Mouse (Mus musculus): ENCODE data around the gene Ndufs4. TPM values are rescaled to one million over a fixed set of nuclear protein-coding genes. Genes with fewer than 3 reads are reported as not detected.
"Not testable (repeated sequence)": the region's sequence is repeated elsewhere in the genome, so short reads cannot be mapped to it uniquely, and the experiment has no call there.

The Ndufs4 gene
- total RNA-seq, 2 experiments from 2014 or later = 137 to 141 TPM

DNA sequence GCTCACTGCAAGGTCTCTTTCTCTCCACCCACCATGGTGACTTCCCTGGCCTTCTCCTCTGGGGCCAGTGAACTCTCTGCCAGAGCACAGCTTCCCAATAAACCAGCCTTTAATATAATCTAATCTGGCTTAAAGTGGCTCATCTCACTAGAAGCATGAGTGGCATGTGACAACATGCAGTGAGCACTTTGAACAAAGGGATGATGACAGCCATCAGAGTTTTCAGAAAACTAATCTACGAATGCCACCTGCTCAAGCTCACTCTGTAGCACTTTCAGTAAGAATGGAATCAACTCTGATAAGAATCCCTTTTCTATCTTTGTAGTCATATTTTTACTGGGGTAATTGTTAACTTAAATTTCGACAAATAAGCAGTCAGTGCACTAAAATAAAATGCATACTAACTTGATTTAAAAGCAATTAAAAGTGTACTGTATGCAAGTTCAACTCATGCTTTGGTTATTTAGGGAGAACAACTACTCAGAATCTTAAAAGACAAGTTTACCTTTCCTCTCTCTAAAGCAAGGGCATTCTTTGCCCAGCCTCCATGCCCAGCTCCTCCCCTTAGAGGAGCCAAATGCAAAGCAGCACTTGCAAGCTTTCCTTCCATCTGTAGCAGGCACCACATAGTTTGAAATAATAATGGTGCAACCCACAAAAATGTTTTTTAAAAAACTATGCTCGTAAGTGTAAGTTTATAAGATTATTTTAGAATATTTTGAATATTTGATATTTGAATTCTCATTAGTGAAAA lies 43.7 kb downstream of the Ndufs4 start:
- no peak for DNase-seq (ENCODE audit: low spot score in 2 of 2)

DNA sequence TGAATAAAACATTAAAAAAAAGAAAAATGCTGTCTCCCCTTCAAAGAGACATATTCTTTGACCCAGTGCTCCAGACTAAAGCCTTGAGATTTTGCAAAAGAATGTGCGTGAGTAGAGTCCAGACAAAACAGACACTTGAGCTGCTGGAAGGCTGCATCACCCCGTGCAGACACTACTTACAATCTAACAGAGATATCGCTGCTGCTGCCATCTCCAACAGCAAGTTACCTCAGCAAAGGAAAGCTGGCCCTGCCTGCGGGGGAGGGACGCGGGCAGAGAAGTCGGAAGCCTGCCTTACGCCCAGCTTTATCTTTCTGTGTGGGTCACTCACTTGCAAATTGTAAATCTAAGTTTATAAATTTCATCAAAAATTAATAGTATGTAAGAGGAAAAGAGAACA lies 45.1 kb downstream of the Ndufs4 start:
- no peak for DNase-seq (ENCODE audit: low spot score in 2 of 2)

DNA sequence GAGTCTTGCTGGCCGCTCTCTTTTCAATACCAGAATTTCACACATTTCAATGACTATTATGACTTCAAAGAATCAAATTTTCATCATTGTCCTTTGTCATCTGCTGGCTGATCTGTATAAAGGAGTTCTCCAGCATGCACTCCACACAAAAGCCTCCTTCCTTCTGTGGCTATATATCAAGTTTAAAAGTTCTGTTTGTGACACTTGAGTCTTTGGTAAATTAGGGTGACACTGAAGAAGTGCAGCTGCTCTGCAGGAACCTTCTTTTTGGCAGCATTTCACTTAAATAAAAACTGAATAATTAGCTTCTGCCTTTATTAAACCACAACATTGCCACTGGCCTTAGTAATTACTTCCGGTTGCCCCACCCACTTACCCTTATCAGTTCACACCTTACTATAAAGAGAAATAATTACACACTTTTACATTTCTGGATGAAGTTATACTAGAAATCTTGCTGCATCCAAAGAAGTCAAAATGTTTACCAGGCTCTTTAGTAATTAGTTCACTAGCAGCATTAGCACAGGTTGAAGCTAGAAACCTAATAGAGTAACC lies 68.1 kb downstream of the Ndufs4 start:
- DNase-seq (ENCODE audit: low spot score in 2 of 2) = no peak

DNA sequence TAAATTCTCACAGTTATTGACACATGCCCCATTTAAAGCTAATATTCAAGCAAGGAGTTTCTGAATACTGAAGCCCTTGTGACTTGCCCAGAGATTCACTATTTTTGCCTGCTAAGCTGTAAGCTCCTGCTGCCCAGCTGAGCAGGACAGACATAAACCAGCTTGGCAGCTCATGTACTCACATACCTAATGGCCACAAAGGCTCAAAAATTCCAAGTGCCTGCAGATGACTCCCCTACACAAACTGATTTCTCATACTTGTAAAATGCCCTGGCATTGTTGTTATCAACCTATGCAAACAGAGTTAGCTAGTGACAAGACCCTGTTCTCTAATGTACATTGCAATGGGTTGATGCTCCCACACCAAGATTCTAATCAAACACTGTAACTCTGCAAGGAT lies 68.9 kb downstream of the Ndufs4 start:
- DNase-seq (ENCODE audit: low spot score in 2 of 2) = no peak

DNA sequence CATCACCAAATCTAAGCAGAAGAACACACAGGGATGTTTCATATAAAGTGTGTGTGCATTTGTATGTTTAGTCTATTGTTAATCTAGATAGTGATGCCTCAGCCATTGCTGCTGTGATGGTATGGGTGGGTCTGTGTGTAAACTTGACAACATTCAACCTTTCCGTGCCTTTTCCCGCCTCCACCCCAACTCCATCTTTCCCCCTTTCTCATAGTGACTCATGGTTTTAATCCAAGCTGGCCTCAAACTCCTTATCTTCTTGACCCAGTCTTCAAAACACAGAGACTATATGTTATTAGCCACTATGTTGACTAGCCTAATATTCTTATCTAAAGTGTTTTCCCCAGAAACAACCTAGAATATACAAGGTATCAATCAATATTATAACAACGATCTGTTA lies 72.7 kb downstream of the Ndufs4 start:
- DNase-seq (ENCODE audit: low spot score in 2 of 2) = no peak

DNA sequence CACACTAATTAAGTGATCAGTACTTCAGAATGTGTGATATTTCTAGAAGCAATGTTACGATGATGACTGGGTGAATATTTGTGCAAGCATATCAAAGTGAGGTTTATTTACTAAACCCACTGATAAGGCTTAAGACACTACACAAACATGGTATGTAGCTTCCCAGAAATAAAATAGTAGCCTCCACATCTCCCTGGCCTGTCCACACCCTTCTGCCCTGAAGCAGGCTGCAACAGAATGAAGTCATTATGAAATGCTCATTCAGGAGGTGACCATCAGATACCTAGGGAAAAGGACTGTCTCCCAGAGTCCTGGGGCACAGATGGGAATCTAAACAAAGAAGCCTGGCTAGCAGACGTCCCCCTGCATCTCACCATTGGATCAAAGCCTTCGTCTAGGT lies 73.1 kb downstream of the Ndufs4 start:
- DNase-seq (ENCODE audit: low spot score in 2 of 2) = no peak

DNA sequence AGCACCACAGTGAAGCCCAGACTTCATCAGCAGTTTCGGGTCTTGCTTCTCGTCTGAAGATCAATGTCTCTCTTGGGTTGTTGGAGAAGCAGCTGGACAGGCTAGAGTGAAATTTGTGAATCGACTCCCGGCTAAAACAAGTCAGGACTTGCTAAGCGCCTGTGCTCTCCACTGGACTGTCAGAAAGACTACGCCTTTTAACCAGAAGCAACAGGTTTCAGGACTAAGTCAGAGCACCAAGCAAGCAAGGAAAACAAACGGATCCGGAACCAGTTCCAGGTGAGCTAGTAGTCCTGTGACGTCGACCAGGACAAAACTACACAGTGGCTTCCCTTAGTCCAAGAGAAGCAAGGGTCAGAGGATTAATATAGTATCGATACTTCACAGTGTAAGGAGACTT lies 77.5 kb downstream of the Ndufs4 start:
- no peak for DNase-seq (ENCODE audit: low spot score in 2 of 2)

DNA sequence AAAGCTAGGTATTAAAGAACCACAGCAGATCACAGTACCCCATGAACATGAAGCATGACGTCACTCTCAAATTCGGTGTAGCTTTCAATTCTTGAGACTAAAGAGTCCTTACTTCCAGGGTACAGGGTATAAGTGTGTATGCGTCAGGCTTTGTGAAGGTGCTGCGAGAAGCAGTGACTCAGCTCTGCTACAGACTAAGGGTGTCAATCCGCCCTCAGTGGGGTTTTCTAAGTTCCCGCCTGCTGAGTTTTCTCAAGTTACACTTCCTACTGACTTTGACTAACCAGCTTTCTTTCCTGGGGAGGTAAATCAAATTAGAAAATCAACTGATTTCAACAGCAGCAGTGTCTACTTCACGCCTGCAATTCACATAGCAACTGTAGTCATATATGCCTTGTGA lies 83.4 kb downstream of the Ndufs4 start:
- no peak for DNase-seq (ENCODE audit: low spot score in 2 of 2)

DNA sequence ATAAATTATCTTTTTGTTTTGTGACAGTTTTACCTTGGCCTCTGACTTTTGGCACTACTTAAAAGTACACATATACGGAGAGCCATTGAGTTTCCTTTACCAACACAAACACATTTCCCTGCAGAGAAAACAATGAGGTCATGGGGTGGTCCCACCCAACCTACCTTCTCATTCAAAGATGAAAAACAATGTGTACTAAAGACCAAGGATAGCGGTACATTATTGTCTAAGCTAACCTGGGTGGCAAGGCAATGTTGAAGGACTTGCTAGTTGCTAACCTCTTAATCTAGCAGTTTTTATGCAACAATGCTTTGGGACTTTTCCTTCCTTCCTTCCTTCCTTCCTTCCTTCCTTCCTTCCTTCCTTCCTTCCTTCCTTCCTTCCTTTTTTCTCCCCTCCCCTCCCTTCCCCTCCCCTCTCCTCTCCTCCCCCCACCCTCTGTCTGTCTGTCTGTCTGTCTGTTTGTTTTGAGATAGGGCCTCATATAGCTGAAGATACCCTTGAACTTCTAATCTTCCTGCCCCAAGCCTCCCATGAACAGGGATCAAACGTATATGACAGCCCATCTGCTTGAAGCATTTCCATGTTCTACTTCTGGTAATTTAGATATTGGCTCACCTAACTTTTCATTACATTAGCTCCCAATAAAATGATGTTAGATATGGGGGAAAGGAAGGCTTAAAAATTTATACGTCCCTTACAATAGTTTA lies 84.4 kb downstream of the Ndufs4 start:
- DNase-seq (ENCODE audit: low spot score in 2 of 2) = no peak

DNA sequence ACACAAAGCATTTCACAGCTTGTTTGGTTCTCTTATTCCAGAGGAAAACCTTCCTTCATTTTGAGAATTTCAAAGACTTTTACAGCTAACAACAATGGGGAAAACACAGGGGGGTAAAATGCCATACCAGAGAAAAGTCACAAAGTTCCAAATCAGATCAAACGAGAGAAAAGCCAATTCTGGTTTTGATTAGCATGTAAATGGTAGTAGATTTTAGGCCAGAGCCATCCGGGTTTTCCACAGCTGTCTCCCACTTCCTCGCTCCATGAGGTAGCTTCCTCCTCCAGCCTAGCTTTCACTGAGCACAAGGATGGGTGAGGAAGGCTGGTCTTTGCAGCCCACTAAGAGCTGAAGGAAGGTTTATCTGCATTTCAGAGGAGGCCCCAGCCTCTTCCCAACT lies 90.3 kb downstream of the Ndufs4 start:
- DNase-seq (ENCODE audit: low spot score in 2 of 2) = no peak

DNA sequence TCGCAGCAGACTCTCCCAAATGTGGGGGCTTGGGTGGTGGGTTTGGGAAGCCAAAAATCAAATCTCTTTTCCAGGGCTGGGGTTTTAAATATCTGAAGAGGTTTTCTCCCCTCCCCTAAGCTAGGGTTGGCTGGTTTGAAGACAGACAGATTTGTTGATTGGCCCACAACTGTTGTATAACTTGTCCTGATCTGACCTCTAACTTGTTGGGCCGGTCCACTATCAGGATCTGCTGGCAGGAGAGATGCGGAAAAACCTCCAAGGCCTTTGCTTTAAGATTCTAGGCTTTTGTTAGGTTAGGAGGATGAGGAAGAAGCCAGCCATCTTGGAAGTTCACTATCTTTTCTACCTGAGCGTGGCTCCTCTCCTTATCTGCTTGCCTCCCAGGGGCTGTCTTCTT lies 91.5 kb downstream of the Ndufs4 start:
- no peak for DNase-seq (ENCODE audit: low spot score in 2 of 2)

DNA sequence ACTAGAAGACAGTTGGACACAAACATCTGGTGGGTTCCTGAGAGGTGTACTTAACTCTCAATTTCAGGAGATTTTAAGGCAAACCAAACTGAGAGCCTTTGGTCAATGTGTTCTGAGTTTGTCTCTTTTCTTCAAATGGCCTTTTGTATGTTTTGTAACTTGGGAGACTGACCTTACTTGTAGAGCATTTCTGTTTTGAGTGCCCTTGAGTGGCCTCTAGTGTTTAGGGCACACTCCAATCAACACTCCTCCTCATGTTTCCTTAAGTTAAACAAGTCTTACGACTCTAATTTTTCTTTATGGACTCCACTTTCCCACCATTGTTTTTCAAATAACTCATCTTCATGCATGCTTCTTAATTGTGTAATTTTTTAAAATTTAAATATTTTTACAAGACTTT lies 98.6 kb downstream of the Ndufs4 start:
- DNase-seq (ENCODE audit: low spot score in 2 of 2) = no peak

DNA sequence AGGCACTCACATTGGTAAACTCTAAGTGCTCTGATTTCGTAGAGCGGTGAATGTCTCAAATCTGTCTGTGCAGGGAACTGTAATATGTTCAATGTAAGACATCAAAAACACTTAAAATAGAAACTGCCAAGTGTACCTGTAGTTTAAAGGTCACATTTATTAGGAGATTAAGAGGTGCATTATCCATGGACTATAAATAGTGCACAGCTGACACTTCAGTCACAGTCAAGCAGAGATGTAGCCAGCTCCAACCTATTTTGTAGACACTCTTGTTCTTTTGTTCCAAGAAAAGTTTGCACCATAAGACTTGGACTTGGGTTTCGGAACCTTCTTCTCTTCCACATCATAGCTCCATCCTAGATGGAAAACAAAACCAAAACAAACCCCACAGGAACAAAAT lies 99.5 kb downstream of the Ndufs4 start:
- no peak for DNase-seq (ENCODE audit: low spot score in 2 of 2)

DNA sequence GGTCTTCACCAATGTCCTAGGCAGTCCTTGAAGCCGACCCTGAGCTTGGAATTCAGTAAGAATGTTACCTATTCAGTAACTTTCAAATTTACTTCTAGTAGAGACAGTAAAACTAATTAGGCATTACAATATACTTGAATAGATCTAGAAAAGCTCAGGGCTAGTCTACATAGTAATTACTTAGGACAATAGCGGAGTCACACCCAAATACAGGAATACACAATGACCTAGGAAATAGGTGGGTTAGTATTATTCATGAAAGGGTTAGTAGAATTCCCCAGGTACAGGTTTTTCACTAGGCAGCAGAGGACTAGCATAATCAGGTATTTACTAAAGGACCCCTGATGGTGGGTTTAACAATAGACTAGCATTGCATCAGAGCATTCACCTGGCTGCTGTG lies 109.4 kb downstream of the Ndufs4 start:
- not testable (repeated sequence) for DNase-seq (ENCODE audit: low spot score in 2 of 2)

DNA sequence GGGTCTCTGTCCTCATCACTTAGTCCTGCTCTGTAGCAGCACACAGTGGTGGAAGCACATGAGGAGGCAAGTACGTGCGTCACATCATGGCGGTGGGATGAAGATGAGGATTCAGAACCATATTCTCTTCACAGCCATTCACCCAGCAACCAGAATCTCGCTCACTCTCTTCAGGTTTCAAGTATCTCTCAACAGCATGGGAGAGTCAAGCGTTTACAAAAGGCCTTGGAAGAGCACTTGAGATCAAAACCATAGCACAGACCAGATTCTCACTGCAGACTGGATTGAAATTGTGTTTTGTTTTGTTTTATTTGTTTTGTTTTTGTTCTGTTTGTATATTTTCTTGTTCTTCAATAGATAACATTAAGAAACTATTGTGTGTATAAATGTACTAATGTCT lies 110.8 kb downstream of the Ndufs4 start:
- no peak for DNase-seq (ENCODE audit: low spot score in 2 of 2)

DNA sequence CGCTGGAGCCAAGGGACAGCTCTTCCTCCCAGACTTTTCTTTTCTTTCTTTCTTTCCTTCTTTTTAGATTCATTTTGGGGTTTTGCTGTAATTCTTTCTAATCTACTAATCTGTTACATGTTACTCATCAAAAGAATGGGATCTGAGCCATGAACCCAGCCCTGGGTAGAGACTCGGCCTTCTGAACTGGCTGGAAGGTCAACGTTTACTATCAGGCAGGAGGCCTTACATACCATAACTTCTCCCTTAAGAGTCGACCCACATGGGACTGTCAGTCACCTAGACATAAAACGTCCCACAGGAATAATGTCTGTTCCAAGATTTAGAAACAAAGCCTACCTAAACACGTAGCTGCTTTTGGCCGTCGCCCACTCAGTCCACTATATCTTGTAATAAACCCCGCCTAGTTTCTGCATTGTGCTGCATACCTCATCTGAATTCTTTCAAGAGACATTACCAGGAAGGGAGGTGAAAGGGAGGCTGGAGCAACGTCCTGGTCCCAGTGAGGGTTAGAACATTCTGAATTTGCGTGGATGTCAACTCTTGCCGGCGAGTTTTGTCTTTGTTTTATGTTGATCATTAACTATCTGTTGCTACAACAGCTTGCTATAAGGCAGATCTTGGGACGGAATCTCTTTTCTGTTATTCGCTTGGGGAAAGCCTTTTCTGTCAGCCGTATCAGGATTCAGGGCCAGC lies 116.5 kb downstream of the Ndufs4 start:
- no peak for DNase-seq (ENCODE audit: low spot score in 2 of 2)

DNA sequence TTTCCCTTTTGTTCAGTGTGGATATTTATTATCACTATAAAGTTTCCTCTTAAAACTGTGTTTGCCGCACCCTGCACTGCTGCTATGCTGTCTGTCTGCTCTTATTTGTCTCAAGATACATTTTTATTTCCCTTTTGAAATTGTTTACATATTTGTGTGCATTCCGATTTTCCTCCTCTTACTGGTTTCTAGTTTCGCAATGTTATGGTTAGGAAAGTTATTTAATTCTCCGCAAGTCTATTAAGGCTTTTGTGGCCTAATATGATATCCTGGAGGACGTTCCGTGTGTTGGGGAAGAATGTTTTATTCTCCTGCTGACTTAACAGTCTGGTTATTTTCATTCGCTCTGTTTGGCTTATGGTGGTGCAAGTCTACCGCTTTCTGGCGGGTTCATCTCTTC lies 120.3 kb downstream of the Ndufs4 start:
- DNase-seq (ENCODE audit: low spot score in 2 of 2) = no peak

DNA sequence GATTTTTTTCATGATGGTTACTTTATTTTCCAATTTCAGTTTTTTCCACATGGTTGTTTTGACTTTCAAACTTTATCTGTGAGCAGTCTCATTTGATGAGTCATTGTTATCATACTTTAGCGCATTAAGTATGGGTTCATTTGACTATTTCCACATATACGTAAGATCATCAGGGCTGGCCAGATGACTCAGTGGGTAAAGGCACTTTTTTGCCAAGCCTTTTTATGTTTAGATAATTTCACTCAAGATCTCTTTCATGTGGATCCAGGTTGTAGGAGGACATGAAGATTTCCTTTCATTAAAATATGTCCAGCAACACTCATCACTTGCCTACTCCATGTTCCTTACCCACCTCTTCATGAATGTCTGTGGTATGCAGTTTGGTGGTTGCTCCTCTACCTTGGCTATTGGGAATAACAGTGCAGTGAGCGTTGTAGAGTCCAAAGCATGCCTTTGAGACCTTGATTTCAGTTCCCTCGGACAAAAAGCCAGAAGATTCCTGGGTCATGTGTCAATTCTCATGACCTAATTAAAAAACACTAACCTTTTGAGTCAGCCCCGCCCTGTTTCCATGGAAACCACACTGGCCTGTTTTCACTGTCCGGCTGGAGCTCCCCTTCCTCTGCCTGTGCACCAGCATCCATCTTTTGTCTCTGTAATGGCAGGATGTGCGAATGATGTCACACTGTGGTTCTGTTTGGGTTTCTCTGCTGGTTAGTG lies 127.4 kb downstream of the Ndufs4 start:
- DNase-seq (ENCODE audit: low spot score in 2 of 2) = no peak

DNA sequence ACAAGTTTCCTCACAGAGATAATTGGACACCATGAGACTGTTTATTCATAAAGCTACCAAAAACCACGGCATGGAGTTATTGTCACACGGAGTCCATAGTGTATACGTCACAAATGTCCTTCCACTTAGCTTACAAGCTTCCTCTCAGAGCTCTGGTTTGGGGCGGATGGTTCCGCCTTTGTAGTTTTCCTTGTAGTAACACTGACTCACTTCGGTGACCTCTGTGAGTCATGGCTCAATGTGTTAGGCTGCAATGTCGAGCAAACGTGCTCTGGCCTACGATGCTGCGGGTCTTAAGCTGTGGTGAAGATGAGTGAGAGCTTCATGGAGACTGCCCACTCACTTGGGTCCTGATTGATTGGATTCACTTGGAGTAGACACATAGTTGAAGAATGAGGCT lies 133.4 kb downstream of the Ndufs4 start:
- DNase-seq (ENCODE audit: low spot score in 2 of 2) = no peak
